Mouse (Mus musculus): Measurements from ENCODE around the gene Trim6. TPM values are rescaled to one million over a fixed set of nuclear protein-coding genes. Genes with fewer than 3 reads are reported as not detected.

Trim6 gene
- polyA plus RNA-seq, 1 experiment = 0.34 TPM

DNA sequence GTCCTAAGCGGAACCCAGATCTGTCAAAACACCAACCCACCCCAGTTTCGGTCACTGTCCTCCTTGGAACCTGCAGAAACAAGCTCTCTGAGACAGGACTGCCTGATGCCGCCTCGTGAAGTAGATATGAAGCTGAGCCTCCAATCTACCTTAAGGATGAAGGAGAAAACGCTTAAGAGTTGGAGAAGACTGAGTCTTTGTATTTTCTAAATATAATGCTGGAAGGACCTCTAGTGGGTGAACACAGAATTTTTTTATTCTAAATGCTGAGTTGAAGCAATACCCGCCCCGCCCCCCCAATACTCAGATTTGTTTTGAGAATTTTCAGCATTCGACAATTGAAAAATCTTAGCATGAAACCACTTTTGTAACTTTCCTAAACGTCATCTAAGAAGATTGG, 27.3 kb upstream of the Trim6 start:
- H3K27ac ChIP-seq (ENCODE audit: insufficient read depth, low read length) = no peak overlapping the region
- H3K4me3 ChIP-seq (ENCODE audit: extremely low read depth, insufficient read depth, insufficient read length) = no peak overlapping the region
- no peaks in the 10 kb centered on the region for H3K4me1 ChIP-seq (ENCODE audit: control insufficient read depth, insufficient read depth, insufficient read length)
- no peaks in the 10 kb centered on the region for H3K36me3 ChIP-seq (ENCODE audit: control insufficient read depth, insufficient read depth, low read length)
- TF ChIP-seq CTCF (IDR thresholded peaks at IDR 0.05; ENCODE audit: extremely low read depth, insufficient read depth, insufficient read length, insufficient replicate concordance) = no peak
- no peak for TF ChIP-seq POLR2A (IDR thresholded peaks at IDR 0.05; ENCODE audit: low read depth, low read length)
- no peaks in the 10 kb centered on the region for H3K27me3 ChIP-seq (ENCODE audit: control insufficient read depth, insufficient read depth, low read length)
- DNase-seq (ENCODE audit: low read depth in 1 of 2, low spot score in 2 of 2) = no peak
- 23% methylated on average over 9 of the region's 9 CpGs for WGBS

DNA sequence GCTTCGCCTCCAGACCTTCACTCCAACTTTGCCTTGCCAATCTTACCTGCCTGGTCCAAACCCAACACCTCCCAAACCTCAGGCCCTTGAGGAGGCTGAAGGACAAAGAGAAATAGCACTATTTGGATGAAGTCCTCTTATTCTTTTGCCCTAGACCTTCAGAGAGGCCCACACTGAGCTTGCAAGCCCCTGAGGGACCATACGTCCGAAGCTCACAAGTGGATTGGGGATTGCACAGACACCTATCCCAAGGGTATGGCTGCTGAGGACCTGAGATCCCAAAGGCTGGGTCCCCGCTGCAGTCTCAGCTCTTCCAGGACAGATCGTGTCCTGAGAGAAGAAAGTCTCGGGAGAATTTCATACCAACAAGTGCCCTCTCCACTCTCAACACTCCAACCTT, 22.7 kb upstream of the Trim6 start, which contains the start of gene Olfr649:
Olfr649 (minus strand) TSS at position 101 of the 400 bp plus-strand sequence.
- H3K27me3 ChIP-seq (ENCODE audit: control insufficient read depth, insufficient read depth, low read length) = no peaks in the 10 kb centered on the region
- 91% methylated on average over 6 of the region's 6 CpGs for WGBS
- no peak for TF ChIP-seq POLR2A (IDR thresholded peaks at IDR 0.05; ENCODE audit: low read depth, low read length)
- no peak for TF ChIP-seq CTCF (IDR thresholded peaks at IDR 0.05; ENCODE audit: extremely low read depth, insufficient read depth, insufficient read length, insufficient replicate concordance)

DNA sequence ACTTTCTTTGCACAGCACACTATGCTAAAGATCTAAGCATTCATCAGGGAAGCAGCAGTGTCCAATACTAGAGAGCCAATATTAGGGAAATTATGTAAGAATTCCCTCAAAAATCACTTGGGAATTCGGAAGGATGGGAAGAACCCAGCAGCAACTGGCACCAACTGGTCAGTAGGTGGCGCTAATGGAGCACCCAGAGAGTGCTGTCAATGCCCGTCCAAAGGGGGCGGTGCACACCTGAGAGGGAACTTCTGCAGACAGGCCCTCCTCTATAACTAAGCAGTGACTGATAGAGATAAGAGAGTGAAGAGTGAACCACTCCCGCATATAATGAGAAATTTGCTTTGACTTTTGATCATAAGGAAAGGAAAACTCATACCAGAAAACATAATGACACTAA, 18.8 kb upstream of the Trim6 start:
- no peaks in the 10 kb centered on the region for H3K36me3 ChIP-seq (ENCODE audit: control insufficient read depth, insufficient read depth, low read length)
- H3K4me1 ChIP-seq (ENCODE audit: control insufficient read depth, insufficient read depth, insufficient read length) = no peaks in the 10 kb centered on the region
- H3K27me3 ChIP-seq (ENCODE audit: control insufficient read depth, insufficient read depth, low read length) = no peaks in the 10 kb centered on the region
- no peak overlapping the region for H3K27ac ChIP-seq (ENCODE audit: insufficient read depth, low read length)
- DNase-seq (ENCODE audit: low read depth in 1 of 2, low spot score in 2 of 2) = peak; percentile 60 to 71
- WGBS = 4% methylated on average over 5 of the region's 5 CpGs
- peak; percentile 100 for TF ChIP-seq CTCF (IDR thresholded peaks at IDR 0.05; ENCODE audit: extremely low read depth, insufficient read depth, insufficient read length, insufficient replicate concordance)
- no peak for TF ChIP-seq POLR2A (IDR thresholded peaks at IDR 0.05; ENCODE audit: low read depth, low read length)
- H3K4me3 ChIP-seq (ENCODE audit: extremely low read depth, insufficient read depth, insufficient read length) = no peak overlapping the region

More for the DNA sequence above, 22.7 kb upstream of the Trim6 start, which contains the start of gene Olfr649:
- no peaks in the 10 kb centered on the region for H3K36me3 ChIP-seq (ENCODE audit: control insufficient read depth, insufficient read depth, low read length)
- H3K4me1 ChIP-seq (ENCODE audit: control insufficient read depth, insufficient read depth, insufficient read length) = no peaks in the 10 kb centered on the region
- DNase-seq (ENCODE audit: low read depth in 1 of 2, low spot score in 2 of 2) = no peak
- H3K27ac ChIP-seq (ENCODE audit: insufficient read depth, low read length) = no peak within 1 kb of the TSS
- H3K4me3 ChIP-seq (ENCODE audit: extremely low read depth, insufficient read depth, insufficient read length) = no peak within 1 kb of the TSS

DNA sequence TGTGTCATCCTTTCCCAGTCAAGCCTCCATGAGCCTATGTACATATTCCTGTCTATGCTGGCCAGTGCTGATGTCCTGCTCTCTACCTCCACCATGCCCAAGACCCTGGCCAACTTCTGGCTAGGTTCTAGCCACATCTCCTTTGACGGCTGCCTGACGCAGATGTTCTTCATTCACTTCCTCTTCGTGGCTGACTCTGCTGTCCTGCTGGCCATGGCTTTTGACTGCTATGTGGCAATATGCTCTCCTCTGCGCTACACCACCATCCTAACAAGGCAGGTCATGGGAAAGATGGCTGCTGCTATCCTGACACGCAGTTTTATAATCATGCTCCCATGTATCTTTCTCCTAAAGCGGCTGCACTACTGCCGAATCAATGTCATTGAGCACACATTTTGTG, 12.4 kb upstream of the Trim6 start:
- WGBS = 45% methylated on average over 7 of the region's 7 CpGs
- no peak for TF ChIP-seq POLR2A (IDR thresholded peaks at IDR 0.05; ENCODE audit: low read depth, low read length)
- no peak for TF ChIP-seq CTCF (IDR thresholded peaks at IDR 0.05; ENCODE audit: extremely low read depth, insufficient read depth, insufficient read length, insufficient replicate concordance)
- H3K27me3 ChIP-seq (ENCODE audit: control insufficient read depth, insufficient read depth, low read length) = no peaks in the 10 kb centered on the region
- H3K4me3 ChIP-seq (ENCODE audit: extremely low read depth, insufficient read depth, insufficient read length) = no peak overlapping the region
- no peak for DNase-seq (ENCODE audit: low read depth in 1 of 2, low spot score in 2 of 2)
- no peak overlapping the region for H3K27ac ChIP-seq (ENCODE audit: insufficient read depth, low read length)
- no peaks in the 10 kb centered on the region for H3K36me3 ChIP-seq (ENCODE audit: control insufficient read depth, insufficient read depth, low read length)
- no peaks in the 10 kb centered on the region for H3K4me1 ChIP-seq (ENCODE audit: control insufficient read depth, insufficient read depth, insufficient read length)

- Histone ChIP-seq H3K36me3 (ENCODE audit: control insufficient read depth, insufficient read depth, low read length) (no peaks in the 10 kb centered on the region), H3K4me3 (ENCODE audit: extremely low read depth, insufficient read depth, insufficient read length) (no peak overlapping the region), H3K4me1 (ENCODE audit: control insufficient read depth, insufficient read depth, insufficient read length) (peaks cover 6% of the 10 kb centered on the region; the same call in 1 of the 2 replicates), H3K27me3 (ENCODE audit: control insufficient read depth, insufficient read depth, low read length) (peaks cover 1% of the 10 kb centered on the region; the same call in 1 of the 2 replicates), H3K27ac (ENCODE audit: insufficient read depth, low read length) (no peak overlapping the region)
- DNase-seq (ENCODE audit: low read depth in 1 of 2, low spot score in 2 of 2) = no peak
- 68% methylated on average over 1 of the region's 1 CpGs for WGBS
- TF ChIP-seq CTCF (IDR thresholded peaks at IDR 0.05; ENCODE audit: extremely low read depth, insufficient read depth, insufficient read length, insufficient replicate concordance) (no peak), POLR2A (IDR thresholded peaks at IDR 0.05; ENCODE audit: low read depth, low read length) (no peak)
Measured at GRCm38 (mm10) chr7:104216011-104216535, 2.5 kb upstream of the Trim6 start.

DNA sequence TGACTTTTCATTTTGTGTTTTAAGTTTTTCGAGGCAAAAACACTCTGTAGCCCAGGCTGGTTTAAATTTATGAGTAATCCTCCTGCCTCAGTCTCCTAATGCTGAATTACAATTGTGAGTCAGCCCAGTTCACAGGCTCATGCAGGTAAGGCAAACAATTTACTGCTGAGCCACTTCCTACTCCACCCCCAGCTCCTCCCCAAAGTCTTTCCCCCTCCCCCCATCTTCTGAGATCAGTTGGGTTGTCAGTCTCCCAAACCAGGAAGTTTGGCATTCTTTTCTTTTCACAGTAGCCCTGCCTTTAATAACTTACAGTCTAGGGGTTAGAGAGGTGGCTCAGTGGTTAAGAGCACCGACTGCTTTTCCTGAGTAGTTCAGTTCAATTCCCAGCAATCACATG, 712 bp upstream of the Trim6 start:
- H3K4me1 ChIP-seq (ENCODE audit: control insufficient read depth, insufficient read depth, insufficient read length) = peaks cover 6% of the 10 kb centered on the region; the same call in 1 of the 2 replicates
- H3K27me3 ChIP-seq (ENCODE audit: control insufficient read depth, insufficient read depth, low read length) = peaks cover 1% of the 10 kb centered on the region; the same call in 1 of the 2 replicates
- no peak for DNase-seq (ENCODE audit: low read depth in 1 of 2, low spot score in 2 of 2)
- H3K27ac ChIP-seq (ENCODE audit: insufficient read depth, low read length) = no peak overlapping the region
- TF ChIP-seq CTCF (IDR thresholded peaks at IDR 0.05; ENCODE audit: extremely low read depth, insufficient read depth, insufficient read length, insufficient replicate concordance) (no peak), POLR2A (IDR thresholded peaks at IDR 0.05; ENCODE audit: low read depth, low read length) (no peak)
- no peak overlapping the region for H3K4me3 ChIP-seq (ENCODE audit: extremely low read depth, insufficient read depth, insufficient read length)
- no peaks in the 10 kb centered on the region for H3K36me3 ChIP-seq (ENCODE audit: control insufficient read depth, insufficient read depth, low read length)
- 40% methylated on average over 2 of the region's 2 CpGs for WGBS

DNA sequence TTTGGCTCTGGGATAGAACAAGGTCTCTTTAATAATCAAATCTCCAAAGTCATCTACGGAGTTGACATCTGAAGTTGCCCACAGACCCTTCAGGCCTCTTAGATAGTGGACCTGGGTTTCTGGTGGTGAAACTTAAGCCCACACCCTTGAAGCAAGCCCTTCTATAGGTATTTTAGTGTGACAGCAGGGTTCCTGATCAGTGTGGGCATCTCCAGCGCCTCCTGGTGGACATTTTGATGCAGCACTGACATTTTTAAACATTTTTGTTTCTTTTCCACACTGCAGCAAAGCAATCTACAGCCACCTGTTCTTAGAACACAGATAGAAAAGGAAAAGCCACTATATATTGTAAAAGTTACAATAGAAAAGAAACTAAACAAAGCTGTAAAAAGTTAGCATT, 12.6 kb downstream of the Trim6 start:
- Histone ChIP-seq H3K4me3 (ENCODE audit: extremely low read depth, insufficient read depth, insufficient read length) (no peak overlapping the region), H3K27me3 (ENCODE audit: control insufficient read depth, insufficient read depth, low read length) (no peaks in the 10 kb centered on the region), H3K27ac (ENCODE audit: insufficient read depth, low read length) (no peak overlapping the region), H3K36me3 (ENCODE audit: control insufficient read depth, insufficient read depth, low read length) (no peaks in the 10 kb centered on the region), H3K4me1 (ENCODE audit: control insufficient read depth, insufficient read depth, insufficient read length) (0 out of 2 replicates have a peak, but pooled peaks cover 2% of the 10 kb centered on the region)
- DNase-seq (ENCODE audit: low read depth in 1 of 2, low spot score in 2 of 2) = peak in 1 of 2 experiments; percentile 25
- TF ChIP-seq POLR2A (IDR thresholded peaks at IDR 0.05; ENCODE audit: low read depth, low read length) (no peak), CTCF (IDR thresholded peaks at IDR 0.05; ENCODE audit: extremely low read depth, insufficient read depth, insufficient read length, insufficient replicate concordance) (peak; percentile 55; the same call in 1 of the 2 replicates)
- WGBS = 28% methylated on average over 2 of the region's 2 CpGs
